Mouse (Mus musculus): ENCODE results near the gene Selenot. TPM values are rescaled to one million over a fixed set of nuclear protein-coding genes. Genes with fewer than 3 reads are reported as not detected.
"Not testable (repeated sequence)": the region's sequence is repeated elsewhere in the genome, so short reads cannot be mapped to it uniquely, and the experiment has no call there.

The Selenot gene
- polyA plus RNA-seq, 1 experiment = 36.5 TPM

- Histone ChIP-seq H3K27ac (ENCODE audit: control insufficient read depth, insufficient read depth, low read depth, low read length) (peak overlapping the region; percentile 93), H3K4me1 (ENCODE audit: control insufficient read depth, insufficient read depth, low read length) (no peaks in the 10 kb centered on the region), H3K27me3 (ENCODE audit: control insufficient read depth, insufficient read depth, low read length) (no peaks in the 10 kb centered on the region), H3K36me3 (ENCODE audit: control insufficient read depth, insufficient read depth, low read length) (no peaks in the 10 kb centered on the region; the same call in 1 of the 2 replicates), H3K4me3 (ENCODE audit: control insufficient read depth, low read depth, low read length) (peak overlapping the region; percentile 90)
- TF ChIP-seq POLR2A (IDR thresholded peaks at IDR 0.05; ENCODE audit: control insufficient read depth, low read depth, low read length) (no peak), CTCF (IDR thresholded peaks at IDR 0.05; ENCODE audit: control insufficient read depth, insufficient read depth, insufficient replicate concordance, low read depth, low read length) (no peak)
Observed at GRCm38 (mm10) chr3:58577067-58577503, 649 bp downstream of the Selenot start.

- H3K27me3 ChIP-seq (ENCODE audit: control insufficient read depth, insufficient read depth, low read length) = no peaks in the 10 kb centered on the region
- H3K4me3 ChIP-seq (ENCODE audit: control insufficient read depth, low read depth, low read length) = no peak overlapping the region; the same call in 1 of the 2 replicates
- TF ChIP-seq POLR2A (IDR thresholded peaks at IDR 0.05; ENCODE audit: control insufficient read depth, low read depth, low read length) = no peak
- TF ChIP-seq CTCF (IDR thresholded peaks at IDR 0.05; ENCODE audit: control insufficient read depth, insufficient read depth, insufficient replicate concordance, low read depth, low read length) = no peak
- H3K4me1 ChIP-seq (ENCODE audit: control insufficient read depth, insufficient read depth, low read length) = no peaks in the 10 kb centered on the region
- no peak overlapping the region; the same call in none of the 2 replicates for H3K27ac ChIP-seq (ENCODE audit: control insufficient read depth, insufficient read depth, low read depth, low read length)
- H3K36me3 ChIP-seq (ENCODE audit: control insufficient read depth, insufficient read depth, low read length) = no peaks in the 10 kb centered on the region; the same call in 1 of the 2 replicates
Observed at GRCm38 (mm10) chr3:58577506-58578050, 1.1 kb downstream of the Selenot start.

- Histone ChIP-seq H3K4me3 (ENCODE audit: control insufficient read depth, low read depth, low read length) (no peak overlapping the region), H3K27ac (ENCODE audit: control insufficient read depth, insufficient read depth, low read depth, low read length) (no peak overlapping the region), H3K36me3 (ENCODE audit: control insufficient read depth, insufficient read depth, low read length) (no peaks in the 10 kb centered on the region; the same call in 1 of the 2 replicates), H3K27me3 (ENCODE audit: control insufficient read depth, insufficient read depth, low read length) (no peaks in the 10 kb centered on the region), H3K4me1 (ENCODE audit: control insufficient read depth, insufficient read depth, low read length) (no peaks in the 10 kb centered on the region)
- TF ChIP-seq CTCF (IDR thresholded peaks at IDR 0.05; ENCODE audit: control insufficient read depth, insufficient read depth, insufficient replicate concordance, low read depth, low read length) (no peak), POLR2A (IDR thresholded peaks at IDR 0.05; ENCODE audit: control insufficient read depth, low read depth, low read length) (no peak)
Observed at GRCm38 (mm10) chr3:58581530-58581929, 5.1 kb downstream of the Selenot start.

- no peak overlapping the region for H3K4me3 ChIP-seq (ENCODE audit: control insufficient read depth, low read depth, low read length)
- no peaks in the 10 kb centered on the region; the same call in 1 of the 2 replicates for H3K36me3 ChIP-seq (ENCODE audit: control insufficient read depth, insufficient read depth, low read length)
- no peaks in the 10 kb centered on the region for H3K4me1 ChIP-seq (ENCODE audit: control insufficient read depth, insufficient read depth, low read length)
- TF ChIP-seq CTCF (IDR thresholded peaks at IDR 0.05; ENCODE audit: control insufficient read depth, insufficient read depth, insufficient replicate concordance, low read depth, low read length) (no peak), POLR2A (IDR thresholded peaks at IDR 0.05; ENCODE audit: control insufficient read depth, low read depth, low read length) (no peak)
- H3K27me3 ChIP-seq (ENCODE audit: control insufficient read depth, insufficient read depth, low read length) = no peaks in the 10 kb centered on the region
- no peak overlapping the region for H3K27ac ChIP-seq (ENCODE audit: control insufficient read depth, insufficient read depth, low read depth, low read length)
Observed at GRCm38 (mm10) chr3:58582297-58582696, 5.9 kb downstream of the Selenot start.

GRCm38 (mm10) chr3:58582788-58583426 is 6.5 kb downstream of the Selenot start:
- TF ChIP-seq CTCF (IDR thresholded peaks at IDR 0.05; ENCODE audit: control insufficient read depth, insufficient read depth, insufficient replicate concordance, low read depth, low read length) = no peak
- no peak for TF ChIP-seq POLR2A (IDR thresholded peaks at IDR 0.05; ENCODE audit: control insufficient read depth, low read depth, low read length)
- Histone ChIP-seq H3K4me3 (ENCODE audit: control insufficient read depth, low read depth, low read length) (no peak overlapping the region), H3K36me3 (ENCODE audit: control insufficient read depth, insufficient read depth, low read length) (no peaks in the 10 kb centered on the region; the same call in 1 of the 2 replicates), H3K27ac (ENCODE audit: control insufficient read depth, insufficient read depth, low read depth, low read length) (no peak overlapping the region), H3K27me3 (ENCODE audit: control insufficient read depth, insufficient read depth, low read length) (no peaks in the 10 kb centered on the region), H3K4me1 (ENCODE audit: control insufficient read depth, insufficient read depth, low read length) (no peaks in the 10 kb centered on the region)

DNA sequence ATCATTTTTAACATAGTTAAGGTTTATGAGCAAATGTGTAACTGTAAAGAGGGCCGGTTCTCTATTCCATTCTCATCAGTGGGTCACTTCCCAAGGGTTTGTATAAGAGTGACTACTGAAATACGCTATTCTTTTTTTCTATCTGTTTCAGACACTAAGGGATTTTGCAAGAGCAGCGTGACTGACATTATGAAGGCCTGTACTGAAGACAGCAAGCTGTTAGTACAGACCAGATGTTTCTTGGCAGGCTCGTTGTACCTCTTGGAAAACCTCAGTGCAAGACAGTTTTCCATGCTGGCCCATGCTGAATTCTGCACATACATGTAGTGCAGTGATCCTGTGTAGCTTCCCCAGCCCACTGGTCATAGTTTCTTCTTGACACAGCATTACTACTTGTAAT is 14.1 kb downstream of the Selenot start:
- not testable (repeated sequence) for H3K4me1 ChIP-seq (ENCODE audit: control insufficient read depth, insufficient read depth, low read length); H3K27me3 ChIP-seq (ENCODE audit: control insufficient read depth, insufficient read depth, low read length); H3K36me3 ChIP-seq (ENCODE audit: control insufficient read depth, insufficient read depth, low read length); H3K27ac ChIP-seq (ENCODE audit: control insufficient read depth, insufficient read depth, low read depth, low read length); H3K4me3 ChIP-seq (ENCODE audit: control insufficient read depth, low read depth, low read length)

DNA sequence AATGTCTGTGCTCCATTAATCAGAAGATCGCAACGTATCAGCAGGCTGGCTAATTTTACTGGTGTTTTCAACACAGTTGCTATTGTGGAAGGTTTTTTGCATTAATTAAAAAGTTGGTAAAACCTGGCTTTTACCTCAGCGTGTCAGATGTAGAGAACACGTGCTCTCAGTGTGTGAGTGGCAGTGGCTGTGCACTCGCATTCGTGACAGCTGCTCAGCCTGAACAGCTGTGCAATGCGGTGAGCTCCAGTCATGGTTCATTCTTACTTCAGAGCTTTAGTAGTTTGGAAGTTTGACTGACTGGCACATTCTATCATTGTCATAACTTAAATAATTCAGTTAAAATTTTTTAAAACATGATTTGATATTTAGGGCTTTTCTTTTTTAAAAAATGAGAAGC is 16.2 kb downstream of the Selenot start:
- not testable (repeated sequence) for H3K4me1 ChIP-seq (ENCODE audit: control insufficient read depth, insufficient read depth, low read length); H3K36me3 ChIP-seq (ENCODE audit: control insufficient read depth, insufficient read depth, low read length); H3K27ac ChIP-seq (ENCODE audit: control insufficient read depth, insufficient read depth, low read depth, low read length)

GRCm38 (mm10) chr3:58593623-58594022 is 17.2 kb downstream of the Selenot start:
- Histone ChIP-seq H3K36me3 (ENCODE audit: control insufficient read depth, insufficient read depth, low read length) (no peaks in the 10 kb centered on the region), H3K27me3 (ENCODE audit: control insufficient read depth, insufficient read depth, low read length) (no peaks in the 10 kb centered on the region), H3K4me1 (ENCODE audit: control insufficient read depth, insufficient read depth, low read length) (no peaks in the 10 kb centered on the region), H3K4me3 (ENCODE audit: control insufficient read depth, low read depth, low read length) (no peak overlapping the region), H3K27ac (ENCODE audit: control insufficient read depth, insufficient read depth, low read depth, low read length) (no peak overlapping the region)
- TF ChIP-seq POLR2A (IDR thresholded peaks at IDR 0.05; ENCODE audit: control insufficient read depth, low read depth, low read length) (no peak), CTCF (IDR thresholded peaks at IDR 0.05; ENCODE audit: control insufficient read depth, insufficient read depth, insufficient replicate concordance, low read depth, low read length) (no peak)

More for the DNA sequence above, 16.2 kb downstream of the Selenot start:
- H3K27me3 ChIP-seq (ENCODE audit: control insufficient read depth, insufficient read depth, low read length); H3K4me3 ChIP-seq (ENCODE audit: control insufficient read depth, low read depth, low read length): not testable (repeated sequence)

Data from testis, adult 2 months (tissue).